ENCODE assay signal across 9 mouse cellular contexts in genomic region chr17:35193881-35194843, GRCm38 (mm10). TPM values are rescaled to one million over a fixed set of nuclear protein-coding genes. Genes with fewer than 3 reads are reported as not detected.
DNase-seq lines count a peak whose midpoint lies in the region; ATAC-seq and TF ChIP-seq lines count a peak whose summit lies in the region.
"Had no signal": no experiment of that assay in that cellular context is flagged by ENCODE, and none has a peak within 500 bp of the region (broad histone marks: within the 10 kb centered on the region; RNA-seq: fewer than 3 reads in every experiment).

Gene Ltb (plus strand): TSS chr17:35194439.

- no peak within 1 kb of the TSS for H3K27ac ChIP-seq in heart, embryonic 12.5 days (ENCODE audit: poor library complexity, severe bottlenecking)
- H3K27ac ChIP-seq in embryonic facial prominence, embryonic 13.5 days, result no peak within 1 kb of the TSS
- no peak within 1 kb of the TSS for H3K27ac ChIP-seq in limb, embryonic 11.5 days (replicated peaks; ENCODE audit: low read depth, low read length)

- peak within 1 kb of the TSS; percentile 48; the same call in 1 of the 2 replicates for H3K4me3 ChIP-seq in heart, embryonic 12.5 days
- H3K4me3 ChIP-seq in embryonic facial prominence, embryonic 13.5 days, result peak within 1 kb of the TSS; percentile 49
- H3K4me3 ChIP-seq in limb, embryonic 11.5 days (ENCODE audit: low read depth, low read length), result peak within 1 kb of the TSS; percentile 34; the same call in 1 of the 2 replicates
- peak within 1 kb of the TSS; percentile 16 for H3K4me3 ChIP-seq in myocyte

- no peak for DNase-seq in heart, adult 8-10 months (ENCODE audit: low spot score)
- no peak for DNase-seq in limb, embryonic 11.5 days (ENCODE audit: low spot score)
- no peak for DNase-seq in cerebellum, adult 8-10 months
- no peak for DNase-seq in cerebellum, postnatal 4 days (ENCODE audit: low spot score in 2 of 2)
- DNase-seq in ovary, adult 18-20 months (ENCODE audit: low spot score), result no peak

- H3K9me3 ChIP-seq in heart, embryonic 12.5 days (replicated peaks), result no peaks in the 10 kb centered on the region
- no peaks in the 10 kb centered on the region for H3K9me3 ChIP-seq in embryonic facial prominence, embryonic 13.5 days
- no peaks in the 10 kb centered on the region for H3K9me3 ChIP-seq in limb, embryonic 11.5 days (ENCODE audit: control insufficient read depth, low read length)
- H3K9me3 ChIP-seq: G1E had no signal

- TF ChIP-seq POLR2A in myocyte (IDR thresholded peaks at IDR 0.05; ENCODE audit: insufficient read length, low read depth), result no peak

- H3ac ChIP-seq in myocyte (ENCODE audit: control insufficient read depth, insufficient read length), result no peak within 1 kb of the TSS

- 52% methylated on average over 28 of the region's 28 CpGs for WGBS in heart, embryonic 12.5 days
- 59% methylated on average over 25 of the region's 28 CpGs for WGBS in embryonic facial prominence, embryonic 13.5 days
- WGBS in limb, embryonic 11.5 days, result 63% methylated on average over 28 of the region's 28 CpGs

- H3K27me3 ChIP-seq in heart, embryonic 12.5 days (replicated peaks), result peaks cover 44% of the 10 kb centered on the region
- H3K27me3 ChIP-seq in embryonic facial prominence, embryonic 13.5 days, result peaks cover 54% of the 10 kb centered on the region
- peaks cover 30% of the 10 kb centered on the region for H3K27me3 ChIP-seq in limb, embryonic 11.5 days (ENCODE audit: control insufficient read depth, insufficient read depth, low read length)
- no peaks in the 10 kb centered on the region for H3K27me3 ChIP-seq in myocyte (ENCODE audit: control insufficient read depth, insufficient read depth, insufficient read length)

- 0 out of 2 replicates have a peak within 1 kb of the TSS, but pooled peaks have one; percentile 3 for H3K9ac ChIP-seq in heart, embryonic 12.5 days
- H3K9ac ChIP-seq in embryonic facial prominence, embryonic 13.5 days, result peak within 1 kb of the TSS; percentile 69
- no peak within 1 kb of the TSS for H3K9ac ChIP-seq in limb, embryonic 11.5 days (ENCODE audit: low read length)

- H3K4me1 ChIP-seq in heart, embryonic 12.5 days (replicated peaks), result peaks cover 20% of the 10 kb centered on the region
- H3K4me1 ChIP-seq in embryonic facial prominence, embryonic 13.5 days, result peaks cover 14% of the 10 kb centered on the region; the same call in 1 of the 2 replicates
- peaks cover 6% of the 10 kb centered on the region; the same call in 1 of the 2 replicates for H3K4me1 ChIP-seq in limb, embryonic 11.5 days (ENCODE audit: control insufficient read depth, insufficient read depth, low read length)

- ATAC-seq in heart, embryonic 12.5 days (ENCODE audit: insufficient number of reproducible peaks, low FRiP score), result peak; percentile 27; the same call in 1 of the 2 replicates
- no peak for ATAC-seq in embryonic facial prominence, embryonic 13.5 days (ENCODE audit: insufficient number of reproducible peaks, insufficient read depth, low FRiP score, low TSS enrichment, low read depth)
- ATAC-seq in limb, embryonic 11.5 days (ENCODE audit: insufficient number of reproducible peaks, low FRiP score, low TSS enrichment, low read depth), result no peak

- H3K36me3 ChIP-seq in heart, embryonic 12.5 days, result no peaks in the 10 kb centered on the region
- H3K36me3 ChIP-seq in embryonic facial prominence, embryonic 13.5 days, result no peaks in the 10 kb centered on the region
- H3K36me3 ChIP-seq in limb, embryonic 11.5 days (ENCODE audit: control insufficient read depth, insufficient read depth, low read length), result no peaks in the 10 kb centered on the region
- no peaks in the 10 kb centered on the region for H3K36me3 ChIP-seq in myocyte (ENCODE audit: control insufficient read depth, insufficient read depth)
- H3K36me3 ChIP-seq: G1E had no signal

- no peaks in the 10 kb centered on the region for H3K79me2 ChIP-seq in myocyte (ENCODE audit: control insufficient read depth, insufficient read depth)

- peak within 1 kb of the TSS; percentile 84 for H3K4me2 ChIP-seq in heart, embryonic 12.5 days
- peak within 1 kb of the TSS; percentile 77 for H3K4me2 ChIP-seq in embryonic facial prominence, embryonic 13.5 days
- H3K4me2 ChIP-seq in limb, embryonic 11.5 days (ENCODE audit: low read depth, severe bottlenecking), result no peak within 1 kb of the TSS
- H3K4me2 ChIP-seq in myocyte (ENCODE audit: low read depth), result peak within 1 kb of the TSS; percentile 87

TF ChIP-seq in myocyte, 11 proteins besides CTCF, POLR2A, EP300 and RAD21:
- TF ChIP-seq MYOD1 (IDR thresholded peaks at IDR 0.05; ENCODE audit: control insufficient read depth in 1 of 3, insufficient read length in 2 of 3, low read depth in 2 of 3) (no peak), TCF12 (IDR thresholded peaks at IDR 0.05; ENCODE audit: insufficient read depth, poor library complexity, severe bottlenecking) (no peak), USF1 (IDR thresholded peaks at IDR 0.05; ENCODE audit: low read depth) (no peak), POLR2AphosphoS2 (IDR thresholded peaks at IDR 0.05; ENCODE audit: insufficient read length, low read depth) (no peak), TCF3 (IDR thresholded peaks at IDR 0.05; ENCODE audit: insufficient read length, low read depth) (no peak), MAX (IDR thresholded peaks at IDR 0.05; ENCODE audit: low read depth) (no peak), MYOG (IDR thresholded peaks at IDR 0.05; ENCODE audit: control insufficient read depth in 1 of 3, insufficient read depth in 1 of 3, insufficient read length in 2 of 3, low read depth in 2 of 3) (no peak), REST (IDR thresholded peaks at IDR 0.05; ENCODE audit: insufficient read depth, insufficient read length) (no peak), SRF (IDR thresholded peaks at IDR 0.05; ENCODE audit: control insufficient read depth, insufficient read length, low read depth) (no peak), CEBPB (IDR thresholded peaks at IDR 0.05; ENCODE audit: insufficient read depth, poor library complexity, severe bottlenecking) (no peak), E2F4 (IDR thresholded peaks at IDR 0.05; ENCODE audit: insufficient read depth) (no peak)

RNA-seq across cellular contexts. Expression of gene Ltb, which starts in this region (rescaled TPM):
- 0.14 and 0.31 TPM in 2 replicates for polyA plus RNA-seq in heart, embryonic 12.5 days (2016; fragmentation: Nextera tagmentation; extraction: Ambion mirVana)
- 1 to 10 TPM in 1 of 4 experiments, under 1 TPM in 3; 0.69 to 1.6 (median 0.80) TPM for total RNA-seq in heart, adult 8-10 months (2022)
- polyA plus RNA-seq in embryonic facial prominence, embryonic 13.5 days (2015; fragmentation: Nextera tagmentation; extraction: Ambion mirVana), result 1.8 and 2.1 TPM in 2 replicates
- 0.45 and 0.54 TPM in 2 replicates for polyA plus RNA-seq in limb, embryonic 11.5 days (2014; fragmentation: Nextera tagmentation; extraction: Ambion mirVana)
- 0.05 TPM for polyA plus RNA-seq in myocyte (2012; fragmentation: generic; extraction: Trizol)

Comparison
In these comparisons a context has a peak if more than half of its experiments do, and no peak if none do; other contexts are left out.
1. Peak in ATAC-seq, H3K4me3 ChIP-seq, H3K9ac ChIP-seq and H3K4me2 ChIP-seq in heart, embryonic 12.5 days; RNA of the gene not detected or under 1 TPM.